Mouse (Mus musculus): Measurements from ENCODE around the gene Btrc.

DNA sequence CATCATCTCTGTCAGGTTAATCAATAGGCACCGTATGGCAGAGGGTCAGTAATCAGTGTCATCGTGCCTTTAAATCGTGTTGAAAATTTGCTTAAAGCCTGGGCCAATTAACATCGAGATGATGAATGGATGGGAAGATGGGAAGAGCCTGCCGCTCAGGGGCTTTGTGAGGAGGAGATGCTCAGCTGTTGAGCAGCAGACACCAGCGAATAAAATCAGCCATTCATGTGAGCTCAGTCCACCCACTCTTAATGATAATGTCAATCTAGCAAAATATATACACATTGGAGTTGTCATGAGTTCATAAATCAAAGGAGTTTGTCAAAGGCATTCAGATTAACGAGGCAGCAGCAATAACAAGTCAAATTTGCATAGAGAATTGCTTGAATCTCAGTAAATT is 83.1 kb downstream of the Btrc start:
- TF ChIP-seq CTCF (IDR thresholded peaks at IDR 0.05; ENCODE audit: low read depth) (no peak), EP300 (IDR thresholded peaks at IDR 0.05; ENCODE audit: low read depth) (no peak)
